Mouse (Mus musculus): Measurements from ENCODE around the gene Mfap2.

The Mfap2 gene

GRCm38 (mm10) chr4:141010118-141010517 is at the start of gene Mfap2:
Gene Mfap2 (plus strand): TSS chr4:141010418.
- in situ Hi-C loops (cut with MboI): no loop called here

GRCm38 (mm10) chr4:140960781-140961466 is 49.3 kb upstream of the Mfap2 start, which contains the start of gene Sdhb:
Gene Sdhb (plus strand): TSS chr4:140961203.
- in situ Hi-C loops (cut with MboI): no loop called here

DNA sequence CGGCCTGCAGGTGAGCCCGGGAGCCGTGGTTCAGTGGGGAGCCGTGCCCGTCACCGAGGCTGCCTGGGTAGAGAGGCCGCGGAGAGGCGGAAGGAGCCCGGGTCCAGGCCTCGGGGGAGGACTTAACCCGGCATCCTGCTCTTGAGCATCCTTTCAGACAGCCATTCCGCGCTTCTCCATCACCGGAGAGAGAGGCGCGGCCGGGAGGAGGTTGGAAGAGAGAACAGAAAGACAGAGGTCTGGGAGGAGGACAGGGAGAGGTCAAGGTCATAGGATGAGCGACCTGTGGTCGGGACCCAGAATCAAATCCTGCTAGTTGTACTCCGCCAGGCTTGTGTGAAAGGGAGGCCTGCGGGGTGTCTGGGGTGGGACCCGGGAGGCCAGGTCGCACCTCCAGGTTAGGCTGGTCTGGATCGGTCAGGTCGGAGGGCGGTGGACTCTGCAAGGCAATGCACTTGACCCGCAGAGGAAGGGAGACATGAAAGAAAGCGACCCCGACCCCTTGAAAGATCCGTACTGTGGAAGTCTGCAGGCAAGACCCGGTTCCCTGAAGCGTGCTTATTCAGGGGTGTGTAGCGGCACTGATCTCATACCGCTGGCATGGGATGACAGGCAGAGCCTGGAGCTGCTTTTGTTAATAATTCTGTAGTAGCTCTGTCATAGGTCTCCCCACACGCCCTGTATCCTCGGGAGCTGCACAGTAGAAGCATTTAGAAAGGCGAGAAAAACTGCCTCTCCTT is 48.6 kb upstream of the Mfap2 start:
- in situ Hi-C loops (cut with MboI): no loop called here

DNA sequence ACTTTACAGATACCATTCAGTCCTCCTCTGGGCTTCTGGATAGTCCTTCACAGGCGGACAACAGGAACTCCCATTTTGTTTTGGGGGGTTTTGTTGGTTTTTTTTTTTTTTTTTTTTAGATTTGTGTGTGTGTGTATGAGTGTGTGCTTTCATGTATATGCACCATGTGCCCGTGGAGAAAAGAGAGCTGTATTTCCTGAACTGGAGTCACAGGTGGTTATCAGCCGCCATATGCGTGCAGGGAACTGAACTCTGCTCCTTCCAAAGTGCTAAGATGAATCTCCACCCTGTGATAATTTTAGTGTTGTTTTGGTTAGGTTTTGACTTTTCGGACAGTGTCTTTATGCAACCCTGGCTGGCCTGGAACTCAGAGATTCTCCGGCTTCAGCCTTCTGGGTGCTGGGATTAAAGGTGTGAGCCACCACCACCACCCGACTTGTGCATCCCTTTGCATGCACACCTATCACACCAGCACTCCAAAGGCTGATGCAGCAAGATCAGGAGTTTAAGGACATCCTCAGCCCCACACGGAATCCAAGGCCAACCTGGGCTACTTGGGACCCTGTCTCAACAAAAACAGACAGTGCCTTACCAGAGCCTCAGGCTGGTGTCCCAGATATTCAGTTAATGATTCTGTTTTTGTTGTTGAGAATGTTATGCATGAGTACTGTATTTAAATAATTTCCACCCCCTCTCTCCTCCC is 47.9 kb upstream of the Mfap2 start:
- in situ Hi-C loops (cut with MboI): no loop called here

DNA sequence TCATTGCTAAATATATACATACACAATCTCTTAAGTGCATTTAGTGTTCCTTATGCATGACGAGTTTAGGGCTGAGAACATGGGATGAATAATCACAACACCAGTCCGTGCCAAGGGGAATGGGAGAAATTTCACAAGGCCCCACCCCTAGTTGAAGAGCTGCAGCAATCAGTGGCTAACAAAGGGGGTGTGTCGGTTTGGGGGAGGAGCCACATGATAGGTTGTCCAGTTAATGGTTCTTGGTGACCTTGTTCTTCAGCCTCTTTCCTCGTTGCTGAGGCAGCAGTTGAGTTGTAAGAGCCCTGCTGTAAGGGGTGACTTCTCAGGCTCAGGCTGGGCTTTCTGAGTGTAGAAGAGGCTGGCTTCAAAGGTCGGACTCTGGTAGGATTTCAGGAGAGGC is 47.3 kb upstream of the Mfap2 start:
- in situ Hi-C loops (cut with MboI): no loop called here

DNA sequence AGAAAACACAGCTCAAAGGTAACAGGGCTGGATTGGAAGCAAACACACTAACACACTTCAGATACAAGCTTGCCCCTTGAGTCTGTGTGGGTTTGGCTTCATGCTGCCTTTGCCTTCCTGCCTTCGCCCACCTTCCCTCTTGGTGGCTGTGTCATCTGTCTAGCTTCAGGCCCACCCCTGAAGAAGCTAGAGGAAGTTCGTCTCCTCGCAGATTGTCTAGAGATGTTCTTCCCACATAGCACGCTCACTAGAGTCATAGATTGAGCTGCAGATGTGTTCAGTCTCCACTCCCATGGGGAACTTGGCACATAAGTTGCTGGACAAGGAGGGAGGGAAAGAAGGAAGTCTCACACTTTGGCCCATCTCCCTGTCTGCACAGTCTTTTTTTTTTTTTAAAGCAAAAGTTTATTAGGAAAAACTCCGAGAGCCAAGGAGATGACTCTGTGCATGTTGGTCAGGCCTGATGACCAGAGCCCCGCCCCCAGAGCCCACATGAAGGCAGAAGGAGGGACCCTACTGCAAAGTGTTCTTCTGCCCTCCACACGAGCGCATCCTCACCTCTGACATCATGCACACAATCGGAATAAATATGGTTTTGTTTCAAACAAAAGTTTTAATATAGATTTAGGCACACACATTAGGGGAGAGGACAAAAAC is 46.1 kb upstream of the Mfap2 start:
- in situ Hi-C loops (cut with MboI): no loop called here

DNA sequence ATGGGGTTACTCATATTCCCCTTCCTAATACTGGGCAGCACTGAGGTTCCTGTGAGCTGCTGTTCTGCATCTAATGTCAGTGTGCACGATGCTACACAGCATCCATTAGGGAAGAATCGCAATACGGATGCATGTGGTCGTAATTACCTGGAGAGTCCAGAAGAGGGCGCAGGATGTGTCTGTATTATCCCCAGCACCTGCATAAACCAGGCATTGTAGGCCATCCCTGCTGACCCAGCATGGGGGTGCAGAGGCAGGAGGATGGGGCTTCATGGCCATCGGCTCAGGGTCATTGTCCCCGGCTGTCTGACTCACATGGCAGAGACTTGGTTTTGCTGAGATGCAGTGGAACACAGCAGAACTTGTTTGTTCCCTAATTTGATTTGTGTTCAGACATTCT is 45.6 kb upstream of the Mfap2 start:
- in situ Hi-C loops (cut with MboI): no loop called here

DNA sequence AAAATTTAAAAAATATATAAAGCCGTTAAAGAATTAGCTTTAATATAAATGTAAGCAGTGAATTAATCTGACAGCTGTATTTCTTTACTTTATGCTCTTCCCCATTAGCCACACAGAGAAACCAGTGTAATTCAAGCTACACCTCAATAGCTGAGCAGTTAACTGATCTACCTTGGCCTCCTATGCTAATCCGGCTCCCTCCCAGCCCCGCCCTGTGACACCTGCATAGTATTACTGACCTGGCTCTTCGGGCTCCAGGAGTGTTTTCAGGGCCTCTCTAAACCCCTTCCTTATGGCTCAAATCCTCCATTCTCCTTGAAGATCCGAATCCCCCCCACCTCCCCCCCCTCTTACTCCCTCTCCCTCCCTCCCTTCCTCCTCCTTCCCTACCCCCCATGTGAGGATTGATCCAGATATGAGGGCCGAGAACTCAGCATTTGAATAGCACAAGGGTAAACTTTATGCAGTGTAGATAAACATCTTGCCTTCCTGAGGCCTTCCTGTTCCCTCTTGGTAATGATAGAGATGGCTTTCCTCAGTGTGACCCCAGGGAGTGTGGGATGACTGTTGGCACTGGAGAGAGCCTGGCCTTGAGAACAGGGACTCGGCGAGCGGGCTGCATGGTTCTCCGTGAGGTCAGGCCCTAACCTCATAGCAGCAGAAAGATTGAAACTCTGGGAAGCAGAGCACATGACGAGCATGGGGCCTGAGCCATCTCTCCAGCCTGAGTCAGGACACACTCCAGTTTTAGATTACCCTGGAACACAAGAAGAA is 42.6 kb upstream of the Mfap2 start:
- in situ Hi-C loops (cut with MboI): no loop called here

DNA sequence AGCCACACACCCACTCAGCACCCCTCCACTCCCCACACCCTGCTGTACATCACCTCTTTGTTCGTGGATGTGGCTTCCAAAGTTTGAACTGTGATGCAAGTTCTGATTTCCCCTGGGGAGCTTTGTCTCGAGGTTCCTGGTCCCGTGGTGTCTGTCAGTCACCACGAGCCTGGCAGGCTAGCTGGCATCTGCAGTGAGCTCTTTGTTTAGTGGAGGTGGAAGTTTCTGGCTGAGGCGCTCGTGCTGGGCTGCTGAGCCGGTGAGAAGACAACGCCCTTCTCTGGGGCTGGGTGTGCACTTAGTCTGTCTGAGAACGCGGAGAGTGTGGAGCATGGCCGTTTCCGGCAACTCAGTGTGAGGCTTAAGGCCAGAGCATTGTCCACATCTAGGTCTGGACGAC is 38.5 kb upstream of the Mfap2 start:
- in situ Hi-C loops (cut with MboI): no loop called here

DNA sequence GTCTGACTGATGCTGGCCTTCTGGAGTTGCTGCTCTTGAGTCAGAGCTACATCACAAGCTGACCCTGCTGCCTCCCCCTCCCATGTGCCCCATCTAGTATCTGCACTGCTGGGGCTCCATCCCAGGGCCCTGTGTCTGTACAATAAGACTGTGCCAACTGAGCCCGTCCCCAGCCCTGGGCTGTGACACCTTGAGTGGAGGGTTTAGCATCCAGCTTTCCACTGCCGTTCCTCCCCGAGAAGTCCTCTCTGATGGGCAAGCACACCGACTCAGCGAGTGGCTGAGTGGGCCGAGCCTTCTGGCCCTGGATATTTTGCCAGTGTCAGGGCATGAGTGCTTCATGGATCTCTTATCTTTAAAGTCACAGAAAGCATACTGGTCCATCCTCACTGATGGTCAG is 35.8 kb upstream of the Mfap2 start:
- in situ Hi-C loops (cut with MboI): no loop called here

- in situ Hi-C loops (cut with MboI): no loop called here
These were observed 34.9 kb upstream of the Mfap2 start for GRCm38 (mm10) chr4:140975356-140975755.

- in situ Hi-C loops (cut with MboI): no loop called here
These were observed 32.9 kb upstream of the Mfap2 start for GRCm38 (mm10) chr4:140977278-140977677.

- in situ Hi-C loops (cut with MboI): no loop called here
These were observed 32.1 kb upstream of the Mfap2 start for GRCm38 (mm10) chr4:140977886-140978692.

DNA sequence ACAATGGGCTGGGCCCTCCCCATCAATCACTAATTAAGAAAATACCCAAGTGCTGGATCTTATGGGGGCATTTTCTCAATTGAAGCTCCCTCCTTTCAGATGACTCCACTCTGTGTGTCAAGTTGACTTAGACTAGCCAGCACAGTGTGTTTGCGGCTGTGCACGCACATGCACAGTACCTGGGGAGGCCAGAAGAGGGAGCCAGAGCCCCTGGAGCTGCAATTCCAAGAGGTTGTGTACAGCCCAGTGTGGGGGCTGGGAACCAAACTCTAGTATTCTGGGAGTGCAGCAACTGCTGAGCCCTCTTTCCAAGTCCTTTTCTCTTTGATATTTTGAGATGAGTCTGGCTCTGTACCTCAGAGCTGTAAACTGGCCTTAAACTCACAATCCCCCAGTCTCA is 28.6 kb upstream of the Mfap2 start:
- in situ Hi-C loops (cut with MboI): no loop called here

DNA sequence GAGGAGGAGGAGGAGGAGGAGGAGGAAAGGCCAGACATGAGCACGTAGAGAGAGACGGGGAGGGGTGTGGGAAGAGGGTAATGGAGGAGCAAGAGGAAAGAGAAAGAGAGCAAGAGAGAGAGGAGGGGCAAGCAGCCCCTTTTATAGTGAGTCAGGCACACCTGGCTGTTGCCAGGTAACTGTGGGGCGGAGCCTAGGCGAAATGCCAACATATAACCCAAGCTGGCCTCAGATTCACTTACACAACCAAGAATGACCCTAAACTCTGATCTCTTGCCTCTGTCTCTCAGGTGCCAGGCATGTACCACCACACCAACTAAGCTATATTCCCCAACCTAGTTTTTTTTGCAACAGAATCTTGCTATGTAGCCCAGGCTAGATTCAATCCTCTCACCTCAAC is 27.4 kb upstream of the Mfap2 start:
- in situ Hi-C loops (cut with MboI): no loop called here

DNA sequence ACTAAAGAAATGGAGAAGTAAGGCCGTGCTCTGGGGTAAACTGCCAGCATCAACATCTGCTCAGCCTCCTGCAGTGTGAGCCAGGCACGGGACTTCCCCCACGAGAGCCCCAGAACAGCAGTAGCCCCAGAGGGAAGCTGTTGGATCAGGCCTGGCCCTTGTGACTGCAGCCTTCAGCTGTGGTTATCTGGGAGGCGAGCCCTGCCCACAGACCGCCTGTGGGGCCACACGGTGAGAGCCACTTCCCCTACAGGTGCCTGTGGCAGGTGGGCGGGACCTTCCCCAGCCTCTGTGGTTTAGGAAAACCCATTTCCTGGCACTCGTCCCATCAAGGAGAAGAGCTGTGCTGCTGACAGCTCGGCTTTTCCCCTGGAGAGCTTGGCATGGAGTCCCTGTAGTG is 26.8 kb upstream of the Mfap2 start:
- in situ Hi-C loops (cut with MboI): no loop called here

- in situ Hi-C loops (cut with MboI): no loop called here
These were observed 25.7 kb upstream of the Mfap2 start for GRCm38 (mm10) chr4:140984544-140984943.

- in situ Hi-C loops (cut with MboI): no loop called here
These were observed 24.1 kb upstream of the Mfap2 start for GRCm38 (mm10) chr4:140986024-140986710.

DNA sequence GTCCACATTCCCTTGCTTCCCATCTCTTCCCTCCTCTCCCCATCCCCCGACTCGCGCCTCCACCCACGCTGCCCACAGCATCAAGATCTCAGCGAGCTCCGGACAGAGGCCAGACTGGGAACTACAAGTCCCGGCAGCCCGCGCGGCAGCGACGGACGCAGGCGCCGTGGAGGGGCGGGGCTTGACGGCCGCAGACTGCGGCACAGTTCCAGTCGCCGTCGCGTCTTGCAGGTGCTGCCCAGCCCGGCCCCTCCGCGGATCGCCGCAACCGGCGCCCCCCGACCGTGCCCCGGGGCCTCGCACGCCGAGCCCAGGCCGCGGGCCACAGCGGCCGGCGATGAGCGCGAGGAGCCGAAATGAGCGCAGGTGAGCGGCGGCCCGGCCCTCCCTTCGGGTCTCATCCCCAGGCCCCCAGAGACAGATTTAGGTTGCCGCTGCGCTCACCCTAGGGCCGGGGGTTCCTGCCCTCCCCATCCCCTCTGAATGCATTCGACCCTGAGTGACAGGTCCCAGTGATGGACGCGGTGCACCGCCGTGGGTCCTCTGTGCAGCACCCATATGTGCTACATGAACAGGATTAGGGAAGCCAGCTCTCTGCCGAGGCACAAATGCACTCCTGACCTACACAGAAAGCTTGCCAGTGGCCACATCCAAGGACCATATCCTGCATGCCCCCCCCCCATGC is 23.4 kb upstream of the Mfap2 start, which contains the start of gene Atp13a2:
TSS of gene Atp13a2 (plus strand) at position 163 of the 685 bp plus-strand sequence.
- in situ Hi-C loops (cut with MboI): no loop called here
